Mouse (Mus musculus): ENCODE results near the gene Atp2b2. TPM values are rescaled to one million over a fixed set of nuclear protein-coding genes. Genes with fewer than 3 reads are reported as not detected.
"Not testable (repeated sequence)": the region's sequence is repeated elsewhere in the genome, so short reads cannot be mapped to it uniquely, and the experiment has no call there.

Gene Atp2b2
- polyA plus RNA-seq, 1 experiment from 2014 or later: 0.12 TPM

- ATAC-seq (ENCODE audit: insufficient number of reproducible peaks, low FRiP score, low TSS enrichment, low read depth): no peak
- H3K9me3 ChIP-seq: no peaks in the 10 kb centered on the region
- H3K27ac ChIP-seq: no peak overlapping the region
- no peak overlapping the region for H3K4me2 ChIP-seq
- peaks cover 90% of the 10 kb centered on the region for H3K36me3 ChIP-seq
- no peaks in the 10 kb centered on the region for H3K27me3 ChIP-seq
- H3K4me3 ChIP-seq: no peak overlapping the region
- whole genome bisulfite sequencing: 85% methylated on average over 7 of the region's 7 CpGs
- no peaks in the 10 kb centered on the region for H3K4me1 ChIP-seq
- no peak overlapping the region for H3K9ac ChIP-seq
Measured at GRCm38 (mm10) chr6:113728181-113728580, 314.2 kb downstream of the Atp2b2 start.

GRCm38 (mm10) chr6:113721061-113721460, 321.4 kb downstream of the Atp2b2 start:
- no peak overlapping the region for H3K4me3 ChIP-seq
- no peak for ATAC-seq (ENCODE audit: insufficient number of reproducible peaks, low FRiP score, low TSS enrichment, low read depth)
- no peaks in the 10 kb centered on the region for H3K4me1 ChIP-seq
- 92% methylated on average over 4 of the region's 4 CpGs for WGBS
- H3K27ac ChIP-seq: no peak overlapping the region
- no peaks in the 10 kb centered on the region for H3K27me3 ChIP-seq
- H3K9ac ChIP-seq: no peak overlapping the region
- H3K9me3 ChIP-seq: no peaks in the 10 kb centered on the region
- peaks cover 71% of the 10 kb centered on the region for H3K36me3 ChIP-seq
- no peak overlapping the region for H3K4me2 ChIP-seq

GRCm38 (mm10) chr6:113719878-113720277, 322.5 kb downstream of the Atp2b2 start, which contains the start of gene Ghrl:
Gene Ghrl (minus strand): TSS chr6:113719880.
- Histone ChIP-seq H3K4me1 (no peaks in the 10 kb centered on the region), H3K9ac (no peak within 1 kb of the TSS), H3K27me3 (no peaks in the 10 kb centered on the region), H3K27ac (no peak within 1 kb of the TSS), H3K36me3 (peaks cover 77% of the 10 kb centered on the region), H3K4me2 (no peak within 1 kb of the TSS), H3K4me3 (no peak within 1 kb of the TSS), H3K9me3 (no peaks in the 10 kb centered on the region)
- ATAC-seq (ENCODE audit: insufficient number of reproducible peaks, low FRiP score, low TSS enrichment, low read depth): no peak
- WGBS: 86% methylated on average over 3 of the region's 3 CpGs

GRCm38 (mm10) chr6:113717541-113717940, 324.9 kb downstream of the Atp2b2 start:
- Histone ChIP-seq H3K9me3 (no peaks in the 10 kb centered on the region), H3K36me3 (peaks cover 78% of the 10 kb centered on the region), H3K9ac (no peak overlapping the region), H3K4me3 (no peak overlapping the region), H3K4me2 (no peak overlapping the region), H3K27me3 (no peaks in the 10 kb centered on the region), H3K4me1 (no peaks in the 10 kb centered on the region), H3K27ac (no peak overlapping the region)
- WGBS: 88% methylated on average over 3 of the region's 3 CpGs
- no peak for ATAC-seq (ENCODE audit: insufficient number of reproducible peaks, low FRiP score, low TSS enrichment, low read depth)

GRCm38 (mm10) chr6:113714797-113715196, 327.6 kb downstream of the Atp2b2 start:
- no peak for ATAC-seq (ENCODE audit: insufficient number of reproducible peaks, low FRiP score, low TSS enrichment, low read depth)
- peaks cover 92% of the 10 kb centered on the region for H3K36me3 ChIP-seq
- WGBS: 66% methylated on average over 1 of the region's 1 CpGs

GRCm38 (mm10) chr6:113714276-113714675, 328.1 kb downstream of the Atp2b2 start:
- 91% methylated on average over 2 of the region's 2 CpGs for WGBS
- Histone ChIP-seq H3K27me3 (no peaks in the 10 kb centered on the region), H3K27ac (no peak overlapping the region), H3K9ac (no peak overlapping the region), H3K9me3 (no peaks in the 10 kb centered on the region), H3K4me1 (no peaks in the 10 kb centered on the region), H3K4me2 (no peak overlapping the region), H3K4me3 (no peak overlapping the region), H3K36me3 (peaks cover 92% of the 10 kb centered on the region)
- no peak for ATAC-seq (ENCODE audit: insufficient number of reproducible peaks, low FRiP score, low TSS enrichment, low read depth)

More at GRCm38 (mm10) chr6:113714797-113715196, 327.6 kb downstream of the Atp2b2 start:
- no peak overlapping the region for H3K4me2 ChIP-seq
- no peak overlapping the region for H3K27ac ChIP-seq
- no peaks in the 10 kb centered on the region for H3K9me3 ChIP-seq
- H3K4me1 ChIP-seq: no peaks in the 10 kb centered on the region
- no peak overlapping the region for H3K9ac ChIP-seq
- no peaks in the 10 kb centered on the region for H3K27me3 ChIP-seq
- no peak overlapping the region for H3K4me3 ChIP-seq

GRCm38 (mm10) chr6:113713389-113713788, 329.0 kb downstream of the Atp2b2 start:
- H3K4me1 ChIP-seq; H3K9me3 ChIP-seq; H3K27ac ChIP-seq; ATAC-seq (ENCODE audit: insufficient number of reproducible peaks, low FRiP score, low TSS enrichment, low read depth); H3K27me3 ChIP-seq; H3K9ac ChIP-seq; H3K4me2 ChIP-seq; H3K4me3 ChIP-seq: not testable (repeated sequence)
- peaks cover 92% of the 10 kb centered on the region for H3K36me3 ChIP-seq
- 89% methylated on average over 5 of the region's 5 CpGs for WGBS

GRCm38 (mm10) chr6:113712718-113713117, 329.7 kb downstream of the Atp2b2 start:
- no peak overlapping the region for H3K9ac ChIP-seq
- no peak overlapping the region for H3K4me3 ChIP-seq
- WGBS: 92% methylated on average over 3 of the region's 3 CpGs
- no peak overlapping the region for H3K4me2 ChIP-seq
- no peaks in the 10 kb centered on the region for H3K9me3 ChIP-seq
- H3K4me1 ChIP-seq: no peaks in the 10 kb centered on the region
- no peak for ATAC-seq (ENCODE audit: insufficient number of reproducible peaks, low FRiP score, low TSS enrichment, low read depth)
- H3K27me3 ChIP-seq: no peaks in the 10 kb centered on the region
- H3K27ac ChIP-seq: no peak overlapping the region
- peaks cover 95% of the 10 kb centered on the region for H3K36me3 ChIP-seq

- ATAC-seq (ENCODE audit: insufficient number of reproducible peaks, low FRiP score, low TSS enrichment, low read depth): no peak; the same call in 1 of the 2 replicates
- peak overlapping the region; percentile 92 for H3K27ac ChIP-seq
- H3K4me2 ChIP-seq: peak overlapping the region; percentile 85
- H3K4me3 ChIP-seq: peak overlapping the region; percentile 90
- peaks cover 28% of the 10 kb centered on the region for H3K4me1 ChIP-seq
- H3K36me3 ChIP-seq: peaks cover 26% of the 10 kb centered on the region
- H3K9me3 ChIP-seq: no peaks in the 10 kb centered on the region
- H3K27me3 ChIP-seq: no peaks in the 10 kb centered on the region
- WGBS: under 1% methylated on average over 106 of the region's 113 CpGs
- H3K9ac ChIP-seq: peak overlapping the region; percentile 75
Measured at GRCm38 (mm10) chr6:113697222-113698205, 344.9 kb downstream of the Atp2b2 start.

GRCm38 (mm10) chr6:113696582-113697221, 345.7 kb downstream of the Atp2b2 start, which contains the start of gene Tatdn2:
Gene Tatdn2 (plus strand): TSS chr6:113697050.
- Histone ChIP-seq H3K9me3 (no peaks in the 10 kb centered on the region), H3K27me3 (no peaks in the 10 kb centered on the region), H3K9ac (peak within 1 kb of the TSS; percentile 75), H3K4me1 (peaks cover 28% of the 10 kb centered on the region), H3K36me3 (peaks cover 18% of the 10 kb centered on the region), H3K4me3 (peak within 1 kb of the TSS; percentile 90), H3K4me2 (peak within 1 kb of the TSS; percentile 85), H3K27ac (peak within 1 kb of the TSS; percentile 92)
- WGBS: under 1% methylated on average over 58 of the region's 58 CpGs
- peak; percentile 99 for ATAC-seq (ENCODE audit: insufficient number of reproducible peaks, low FRiP score, low TSS enrichment, low read depth)

GRCm38 (mm10) chr6:113695766-113696355, 346.6 kb downstream of the Atp2b2 start:
- peak overlapping the region; percentile 90 for H3K4me3 ChIP-seq
- peaks cover 29% of the 10 kb centered on the region for H3K4me1 ChIP-seq
- no peaks in the 10 kb centered on the region for H3K9me3 ChIP-seq
- H3K27ac ChIP-seq: peak overlapping the region; percentile 92
- peaks cover 11% of the 10 kb centered on the region for H3K36me3 ChIP-seq
- H3K9ac ChIP-seq: peak overlapping the region; percentile 10; the same call in 1 of the 2 replicates
- peak overlapping the region; percentile 85 for H3K4me2 ChIP-seq
- no peaks in the 10 kb centered on the region for H3K27me3 ChIP-seq
- no peak for ATAC-seq (ENCODE audit: insufficient number of reproducible peaks, low FRiP score, low TSS enrichment, low read depth)
- 29% methylated on average over 4 of the region's 4 CpGs for WGBS

Data from limb, embryonic 15.5 days (tissue).